Mouse (Mus musculus): Measurements from ENCODE around the gene Tnnt3. TPM values are rescaled to one million over a fixed set of nuclear protein-coding genes. Genes with fewer than 3 reads are reported as not detected.

Tnnt3 gene
- polyA plus RNA-seq, 1 experiment from 2014 or later: 1.6 TPM

Other genes starting within 250 kb of the Tnnt3 start
- not detected in 2 replicates for gene Gm2431, start 240.5 kb upstream of the Tnnt3 start, polyA plus RNA-seq (2015; fragmentation: Nextera tagmentation; extraction: Ambion mirVana)
- not detected in 2 replicates for gene Gm4559, start 224.5 kb upstream of the Tnnt3 start, polyA plus RNA-seq (2015; fragmentation: Nextera tagmentation; extraction: Ambion mirVana)
- not detected in 2 replicates for gene Krtap5-1, start 201.7 kb upstream of the Tnnt3 start, polyA plus RNA-seq (2015; fragmentation: Nextera tagmentation; extraction: Ambion mirVana)
- not detected in 2 replicates for gene Krtap5-4, start 195.3 kb upstream of the Tnnt3 start, polyA plus RNA-seq (2015; fragmentation: Nextera tagmentation; extraction: Ambion mirVana)
- gene Ifitm10, start 125.1 kb upstream of the Tnnt3 start, polyA plus RNA-seq (2015; fragmentation: Nextera tagmentation; extraction: Ambion mirVana): 11.3 and 14.1 TPM in 2 replicates
- gene Gm49369, start 116.2 kb upstream of the Tnnt3 start, polyA plus RNA-seq (2015; fragmentation: Nextera tagmentation; extraction: Ambion mirVana): 2.5 and 3.4 TPM in 2 replicates
- gene Ctsd, start 110.8 kb upstream of the Tnnt3 start, polyA plus RNA-seq (2015; fragmentation: Nextera tagmentation; extraction: Ambion mirVana): 243 and 289 TPM in 2 replicates
- not detected in 2 replicates for gene Syt8, start 64.0 kb upstream of the Tnnt3 start, polyA plus RNA-seq (2015; fragmentation: Nextera tagmentation; extraction: Ambion mirVana)
- 0.51 and 0.78 TPM in 2 replicates for gene Tnni2, start 57.0 kb upstream of the Tnnt3 start, polyA plus RNA-seq (2015; fragmentation: Nextera tagmentation; extraction: Ambion mirVana)
- 4.8 and 5.1 TPM in 2 replicates for gene Lsp1, start 38.0 kb upstream of the Tnnt3 start, polyA plus RNA-seq (2015; fragmentation: Nextera tagmentation; extraction: Ambion mirVana)
- gene Mrpl23, start 33.9 kb downstream of the Tnnt3 start, polyA plus RNA-seq (2015; fragmentation: Nextera tagmentation; extraction: Ambion mirVana): 15.6 and 18.6 TPM in 2 replicates
- gene Igf2, start 168.0 kb downstream of the Tnnt3 start, polyA plus RNA-seq (2015; fragmentation: Nextera tagmentation; extraction: Ambion mirVana): 88.2 and 90.7 TPM in 2 replicates
- not detected in 2 replicates for gene Gm49394, start 171.1 kb downstream of the Tnnt3 start, polyA plus RNA-seq (2015; fragmentation: Nextera tagmentation; extraction: Ambion mirVana)
- gene Ins2, start 244.5 kb downstream of the Tnnt3 start, polyA plus RNA-seq (2015; fragmentation: Nextera tagmentation; extraction: Ambion mirVana): 0.53 and 1.4 TPM in 2 replicates

All from midbrain, embryonic 16.5 days (tissue).